Mouse (Mus musculus): ENCODE measurements around the gene Impg1. TPM values are rescaled to one million over a fixed set of nuclear protein-coding genes. Genes with fewer than 3 reads are reported as not detected.

Gene Impg1
- polyA plus RNA-seq, 1 experiment from 2014 or later = not detected

GRCm38 (mm10) chr9:80269596-80269995 is 195.7 kb downstream of the Impg1 start:
- H3K4me3 ChIP-seq (ENCODE audit: low read depth, low read length) = no peak overlapping the region
- H3K36me3 ChIP-seq (ENCODE audit: control insufficient read depth, insufficient read depth, low read length) = no peaks in the 10 kb centered on the region
- DNase-seq (ENCODE audit: low spot score) (no peak), ATAC-seq (ENCODE audit: insufficient number of reproducible peaks, low FRiP score, low TSS enrichment, low read depth) (no peak)
- H3K27ac ChIP-seq (replicated peaks; ENCODE audit: low read depth, low read length) = no peak overlapping the region
- H3K9me3 ChIP-seq (ENCODE audit: control insufficient read depth, low read length) = no peaks in the 10 kb centered on the region
- no peak overlapping the region for H3K9ac ChIP-seq (ENCODE audit: low read length)
- no peaks in the 10 kb centered on the region for H3K27me3 ChIP-seq (ENCODE audit: control insufficient read depth, insufficient read depth, low read length)
- no peaks in the 10 kb centered on the region for H3K4me1 ChIP-seq (ENCODE audit: control insufficient read depth, insufficient read depth, low read length)
- 50% methylated on average over 8 of the region's 8 CpGs for WGBS
- no peak overlapping the region for H3K4me2 ChIP-seq (ENCODE audit: low read depth, severe bottlenecking)

GRCm38 (mm10) chr9:80266507-80266906 is 198.8 kb downstream of the Impg1 start:
- ATAC-seq (ENCODE audit: insufficient number of reproducible peaks, low FRiP score, low TSS enrichment, low read depth) = no peak
- DNase-seq (ENCODE audit: low spot score) = no peak
- Histone ChIP-seq H3K9ac (ENCODE audit: low read length) (no peak overlapping the region), H3K4me2 (ENCODE audit: low read depth, severe bottlenecking) (no peak overlapping the region), H3K9me3 (ENCODE audit: control insufficient read depth, low read length) (no peaks in the 10 kb centered on the region), H3K4me1 (ENCODE audit: control insufficient read depth, insufficient read depth, low read length) (no peaks in the 10 kb centered on the region; the same call in none of the 2 replicates), H3K27me3 (ENCODE audit: control insufficient read depth, insufficient read depth, low read length) (no peaks in the 10 kb centered on the region), H3K27ac (replicated peaks; ENCODE audit: low read depth, low read length) (no peak overlapping the region), H3K36me3 (ENCODE audit: control insufficient read depth, insufficient read depth, low read length) (no peaks in the 10 kb centered on the region), H3K4me3 (ENCODE audit: low read depth, low read length) (no peak overlapping the region)
- 90% methylated on average over 7 of the region's 7 CpGs for WGBS

- DNase-seq (ENCODE audit: low spot score) = no peak
- WGBS = 88% methylated on average over 7 of the region's 7 CpGs
These were observed 199.2 kb downstream of the Impg1 start for GRCm38 (mm10) chr9:80266086-80266485.

More at GRCm38 (mm10) chr9:80266086-80266485, 199.2 kb downstream of the Impg1 start:
- H3K36me3 ChIP-seq (ENCODE audit: control insufficient read depth, insufficient read depth, low read length) = no peaks in the 10 kb centered on the region
- no peaks in the 10 kb centered on the region for H3K27me3 ChIP-seq (ENCODE audit: control insufficient read depth, insufficient read depth, low read length)
- no peak overlapping the region for H3K4me2 ChIP-seq (ENCODE audit: low read depth, severe bottlenecking)
- H3K9me3 ChIP-seq (ENCODE audit: control insufficient read depth, low read length) = no peaks in the 10 kb centered on the region
- no peak overlapping the region for H3K27ac ChIP-seq (replicated peaks; ENCODE audit: low read depth, low read length)
- no peak overlapping the region for H3K4me3 ChIP-seq (ENCODE audit: low read depth, low read length)
- no peaks in the 10 kb centered on the region; the same call in none of the 2 replicates for H3K4me1 ChIP-seq (ENCODE audit: control insufficient read depth, insufficient read depth, low read length)
- H3K9ac ChIP-seq (ENCODE audit: low read length) = no peak overlapping the region
- ATAC-seq (ENCODE audit: insufficient number of reproducible peaks, low FRiP score, low TSS enrichment, low read depth) = no peak
